Mouse (Mus musculus) CH12.LX (cell line): ENCODE data around the gene Ppard. TPM values are rescaled to one million over a fixed set of nuclear protein-coding genes. Genes with fewer than 3 reads are reported as not detected.

ENCODE experiments used
- DNase-seq: peaks from one replicate; pipeline ENCODE4 v3.0.0-alpha.2; 2013; ENCODE audit errors: extremely low read depth
- H3K27ac ChIP-seq: 2 replicates; pipeline ENCODE4 v1.5.1; 2012; ENCODE audit warnings: low read depth, mild to moderate bottlenecking, control low read depth, moderate library complexity; ENCODE audit not compliant: insufficient read depth
- H3K27me3 ChIP-seq: replicated peaks from 2 replicates; pipeline ENCODE3; 2012; ENCODE audit warnings: inconsistent platforms
- H3K36me3 ChIP-seq, 2 experiments: replicated peaks in 1 of 2; 2 replicates each; pipeline versions ENCODE3 to v1.6.1; 2012; ENCODE audit warnings: inconsistent platforms in 1 of 2, low read length in 1 of 2, mild to moderate bottlenecking in 1 of 2, mixed read lengths in 1 of 2, moderate library complexity in 1 of 2; ENCODE audit not compliant: control insufficient read depth in 1 of 2, insufficient read depth in 1 of 2
- H3K4me1 ChIP-seq, 2 experiments: 2 replicates each; pipeline ENCODE4 v1.6.1; 2012; ENCODE audit warnings: inconsistent platforms in 1 of 2, moderate library complexity in 1 of 2; ENCODE audit not compliant: insufficient read depth in 2 of 2, control insufficient read depth in 1 of 2
- H3K4me2 ChIP-seq: 2 replicates; pipeline ENCODE4 v1.6.1; 2012; ENCODE audit warnings: low read depth, mild to moderate bottlenecking, control low read depth; ENCODE audit not compliant: poor library complexity, insufficient read depth, severe bottlenecking
- H3K4me3 ChIP-seq, 3 experiments: fragments of 150-350 bp in 1 of 3; sonication (generic) in 1 of 3; replicated peaks in 1 of 3; 2 replicates each; pipeline versions ENCODE3 to v1.5.1; 2011 to 2012; ENCODE audit warnings: low read depth in 2 of 3, low read length in 2 of 3, mild to moderate bottlenecking in 2 of 3, moderate library complexity in 2 of 3, control low read depth in 1 of 3, improper control_type of control experiment in 1 of 3, inconsistent platforms in 1 of 3, mixed read lengths in 1 of 3; ENCODE audit not compliant: poor library complexity in 1 of 3
- H3K79me2 ChIP-seq: replicated peaks from 2 replicates; pipeline ENCODE4 v1.6.1; 2012; ENCODE audit warnings: mild to moderate bottlenecking, moderate library complexity; ENCODE audit not compliant: control insufficient read depth, poor library complexity, insufficient read depth, severe bottlenecking; ENCODE audit errors: extremely low read depth
- H3K9ac ChIP-seq: 2 replicates; pipeline ENCODE4 v1.6.1; 2012; ENCODE audit warnings: low read depth, mild to moderate bottlenecking, control low read depth, moderate library complexity; ENCODE audit not compliant: insufficient read depth
- H3K9me3 ChIP-seq: replicated peaks from 2 replicates; pipeline ENCODE3; 2012; ENCODE audit warnings: low read length, inconsistent platforms, mixed read lengths
- CHD1 ChIP-seq: IDR thresholded peaks from 2 replicates; pipeline ENCODE4 v1.6.1; 2012; ENCODE audit warnings: low read depth, low read length, improper control_type of control experiment, inconsistent platforms
- CTCF ChIP-seq, 2 experiments: IDR thresholded peaks in 1 of 2; conservative IDR thresholded peaks in 1 of 2; 2 replicates each; pipeline ENCODE4 v1.5.1; 2011 to 2012; ENCODE audit warnings: low read depth in 2 of 2, low read length in 2 of 2, improper control_type of control experiment in 1 of 2, inconsistent platforms in 1 of 2, mild to moderate bottlenecking in 1 of 2, moderate library complexity in 1 of 2
- ELF1 ChIP-seq: IDR thresholded peaks from 2 replicates; pipeline ENCODE4 v1.6.1; 2014; ENCODE audit warnings: low read depth, mild to moderate bottlenecking, inconsistent platforms, low read length, improper control_type of control experiment
- ETS1 ChIP-seq: conservative IDR thresholded peaks from 2 replicates; pipeline ENCODE4 v1.6.1; 2012; ENCODE audit warnings: low read depth, mild to moderate bottlenecking, inconsistent platforms, low read length, improper control_type of control experiment, moderate library complexity
- GABPA ChIP-seq: IDR thresholded peaks from 2 replicates; pipeline ENCODE4 v1.6.1; 2012; ENCODE audit warnings: low read depth, low read length, improper control_type of control experiment, inconsistent platforms; ENCODE audit not compliant: insufficient replicate concordance
- IRF4 ChIP-seq: IDR thresholded peaks from 2 replicates; pipeline ENCODE4 v1.6.1; 2014; ENCODE audit warnings: low read depth, mild to moderate bottlenecking, inconsistent platforms, low read length, improper control_type of control experiment
- KAT2A ChIP-seq: IDR thresholded peaks from 2 replicates; pipeline ENCODE4 v1.6.1; 2012; ENCODE audit warnings: low read length, improper control_type of control experiment, inconsistent platforms; ENCODE audit not compliant: insufficient replicate concordance
- MAX ChIP-seq: IDR thresholded peaks from 2 replicates; pipeline ENCODE4 v1.6.1; 2011; ENCODE audit warnings: low read length, improper control_type of control experiment
- MEF2A ChIP-seq: IDR thresholded peaks from 2 replicates; pipeline ENCODE4 v1.6.1; 2014; ENCODE audit warnings: low read depth, mild to moderate bottlenecking, inconsistent platforms, low read length, improper control_type of control experiment, borderline replicate concordance
- MXI1 ChIP-seq: IDR thresholded peaks from 2 replicates; pipeline ENCODE4 v1.6.1; 2011; ENCODE audit warnings: mild to moderate bottlenecking, low read depth, low read length, improper control_type of control experiment
- NRF1 ChIP-seq: IDR thresholded peaks from 2 replicates; pipeline ENCODE4 v1.6.1; 2014; ENCODE audit warnings: low read depth, mild to moderate bottlenecking, inconsistent platforms, low read length, improper control_type of control experiment, moderate library complexity
- POLR2A ChIP-seq: IDR thresholded peaks from 2 replicates; pipeline ENCODE4 v1.6.1; 2011; ENCODE audit warnings: low read depth, mild to moderate bottlenecking, improper control_type of control experiment, low read length
- POLR2AphosphoS2 ChIP-seq: IDR thresholded peaks from 2 replicates; pipeline ENCODE4 v1.6.1; 2011; ENCODE audit warnings: low read depth, low read length, improper control_type of control experiment
- RAD21 ChIP-seq: IDR thresholded peaks from 2 replicates; pipeline ENCODE4 v1.6.1; 2011; ENCODE audit warnings: low read depth, mild to moderate bottlenecking, low read length, improper control_type of control experiment, moderate library complexity
- SIN3A ChIP-seq: IDR thresholded peaks from 2 replicates; pipeline ENCODE4 v1.6.1; 2012; ENCODE audit warnings: low read length, improper control_type of control experiment, inconsistent platforms
- SMC3 ChIP-seq: IDR thresholded peaks from 2 replicates; pipeline ENCODE4 v1.6.1; 2011; ENCODE audit warnings: low read depth, low read length, improper control_type of control experiment
- TBP ChIP-seq: conservative IDR thresholded peaks from 2 replicates; pipeline ENCODE4 v1.6.1; 2011; ENCODE audit warnings: low read depth, low read length, improper control_type of control experiment
- UBTF ChIP-seq: IDR thresholded peaks from 2 replicates; pipeline ENCODE4 v1.6.1; 2012; ENCODE audit warnings: low read depth, mild to moderate bottlenecking, inconsistent platforms, low read length, improper control_type of control experiment, moderate library complexity
- USF1 ChIP-seq: IDR thresholded peaks from 2 replicates; pipeline ENCODE4 v1.6.1; 2014; ENCODE audit warnings: low read depth, mild to moderate bottlenecking, inconsistent platforms, low read length, improper control_type of control experiment
- ZC3H11A ChIP-seq: IDR thresholded peaks from 2 replicates; pipeline ENCODE4 v1.6.1; 2012; ENCODE audit warnings: low read depth, mild to moderate bottlenecking, inconsistent platforms, low read length, improper control_type of control experiment
- ZKSCAN1 ChIP-seq: IDR thresholded peaks from 2 replicates; pipeline ENCODE4 v1.6.1; 2012; ENCODE audit warnings: low read depth, inconsistent platforms, low read length, improper control_type of control experiment, borderline replicate concordance
- ZNF384 ChIP-seq: IDR thresholded peaks from 2 replicates; pipeline ENCODE4 v1.6.1; 2012; ENCODE audit warnings: low read depth, low read length, improper control_type of control experiment, inconsistent platforms
- dilution Hi-C: fragments of 300-500 bp; cut with MboI; formaldehyde crosslinking; loops from 2 replicates; pipeline ENCODE4 v1.14.3; 2020; ENCODE audit warnings: low sequenced_read_pairs; ENCODE audit not compliant: extremely low pct_unique_long_range_greater_than_20kb, extremely low pct_ligation_motif_present
- in situ Hi-C: fragments of 300-500 bp; cut with MboI; formaldehyde crosslinking; loops from 3 replicates; pipeline ENCODE4 v1.14.3; 2019; ENCODE audit warnings: low sequenced_read_pairs, low pct_ligation_motif_present, low pct_unique_long_range_greater_than_20kb, mixed read lengths
- polyA plus RNA-seq: library from polyadenylated mRNA; unstranded; fragments of >175 nt; gene quantifications from 2 replicates; pipeline ENCODE4 v1.2.1, GENCODE M21; 2012; ENCODE audit warnings: low read depth; ENCODE audit not compliant: insufficient read length
- total RNA-seq, 2 experiments: library from RNA; depleted of rRNA; stranded (reverse); fragments of 300-350 nt in 1 of 2; fragments of >200 nt in 1 of 2; gene quantifications; 2 replicates each; pipeline ENCODE4 v1.2.3; 2012 to 2014

Ppard gene
- total and polyA plus RNA-seq, 3 experiments: 2.9 to 15.5 (median 7.3) TPM

- no peak for TF ChIP-seq GABPA
- TF ChIP-seq UBTF: no peak
- TF ChIP-seq ETS1: peak; percentile 26; the same call in 1 of the 2 replicates
- no peak for TF ChIP-seq ZNF384
- TF ChIP-seq ZC3H11A: no peak
- 0 out of 2 replicates have a peak, but pooled peaks have one; percentile 46 for TF ChIP-seq TBP
- TF ChIP-seq CHD1: no peak
- TF ChIP-seq SIN3A: 0 out of 2 replicates have a peak, but pooled peaks have one; percentile 24
These were observed 8.7 kb upstream of the Ppard start (continued) for GRCm38 (mm10) chr17:28223561-28224391.

- Histone ChIP-seq H3K4me1 (peaks cover 11 to 47% of the 10 kb centered on the region in 2 experiments), H3K36me3 (peaks cover 61 to 81% of the 10 kb centered on the region in 2 experiments)
- dilution Hi-C loops: no loop called here
These were observed 7.9 kb upstream of the Ppard start for GRCm38 (mm10) chr17:28224615-28225014.

GRCm38 (mm10) chr17:28226014-28226413 is 6.5 kb upstream of the Ppard start:
- Histone ChIP-seq H3K4me3 (no peak overlapping the region), H3K79me2 (no peaks in the 10 kb centered on the region), H3K27me3 (no peaks in the 10 kb centered on the region), H3K27ac (no peak overlapping the region), H3K9me3 (no peaks in the 10 kb centered on the region), H3K9ac (no peak overlapping the region), H3K36me3 (peaks cover 52 to 77% of the 10 kb centered on the region in 2 experiments), H3K4me2 (no peak overlapping the region), H3K4me1 (peaks cover 5 to 40% of the 10 kb centered on the region in 2 experiments)
- DNase-seq: peak; percentile 74
- TF ChIP-seq POLR2AphosphoS2: no peak
- TF ChIP-seq NRF1: no peak
- TF ChIP-seq IRF4: no peak
- TF ChIP-seq TBP: no peak
- no peak for TF ChIP-seq ZNF384
- peak; percentile 17 to 86; a peak in 2 of 4 replicates for TF ChIP-seq CTCF (conservative IDR thresholded peaks at IDR 0.05 in 1 of 2, IDR thresholded peaks at IDR 0.05 in 1 of 2; ENCODE audit: low read depth in 2 of 2, low read length in 2 of 2)
- TF ChIP-seq ZKSCAN1: no peak
- TF ChIP-seq POLR2A: no peak
- no peak for TF ChIP-seq KAT2A
- no peak for TF ChIP-seq CHD1
- TF ChIP-seq MAX: no peak
- TF ChIP-seq RAD21: peak; percentile 53
- TF ChIP-seq ELF1: no peak
- no peak for TF ChIP-seq MEF2A
- TF ChIP-seq SMC3: peak; percentile 68
- dilution Hi-C loops (no loop called here), in situ Hi-C loops (no loop called here)

More at GRCm38 (mm10) chr17:28224615-28225014, 7.9 kb upstream of the Ppard start:
- Histone ChIP-seq H3K4me2 (0 out of 2 replicates have a peak overlapping the region, but pooled peaks have one; percentile 14), H3K27ac (peak overlapping the region; percentile 28; the same call in 1 of the 2 replicates), H3K9me3 (no peaks in the 10 kb centered on the region), H3K79me2 (no peaks in the 10 kb centered on the region; the same call in 1 of the 2 replicates), H3K9ac (no peak overlapping the region), H3K27me3 (no peaks in the 10 kb centered on the region), H3K4me3 (no peak overlapping the region)
- TF ChIP-seq CHD1 (no peak), USF1 (no peak), IRF4 (no peak), MXI1 (0 out of 2 replicates have a peak, but pooled peaks have one; percentile 9), NRF1 (no peak), SMC3 (no peak)
- DNase-seq: no peak
- in situ Hi-C loops: loop anchor here (25.0 kb wide), 1 partner anchor 288 kb away; the partner anchor contains the start of gene Fkbp5
